Mouse (Mus musculus) CH12.LX (cell line): ENCODE results near the gene Gpx4. TPM values are rescaled to one million over a fixed set of nuclear protein-coding genes. Genes with fewer than 3 reads are reported as not detected.

Experiments
- DNase-seq: peaks from one replicate; pipeline ENCODE4 v3.0.0-alpha.2; 2013; ENCODE audit errors: extremely low read depth
- H3K27ac ChIP-seq: 2 replicates; pipeline ENCODE4 v1.5.1; 2012; ENCODE audit warnings: low read depth, mild to moderate bottlenecking, control low read depth, moderate library complexity; ENCODE audit not compliant: insufficient read depth
- H3K27me3 ChIP-seq: replicated peaks from 2 replicates; pipeline ENCODE3; 2012; ENCODE audit warnings: inconsistent platforms
- H3K36me3 ChIP-seq, 2 experiments: replicated peaks in 1 of 2; 2 replicates each; pipeline versions ENCODE3 to v1.6.1; 2012; ENCODE audit warnings: inconsistent platforms in 1 of 2, low read length in 1 of 2, mild to moderate bottlenecking in 1 of 2, mixed read lengths in 1 of 2, moderate library complexity in 1 of 2; ENCODE audit not compliant: control insufficient read depth in 1 of 2, insufficient read depth in 1 of 2
- H3K4me1 ChIP-seq, 2 experiments: 2 replicates each; pipeline ENCODE4 v1.6.1; 2012; ENCODE audit warnings: inconsistent platforms in 1 of 2, moderate library complexity in 1 of 2; ENCODE audit not compliant: insufficient read depth in 2 of 2, control insufficient read depth in 1 of 2
- H3K4me2 ChIP-seq: 2 replicates; pipeline ENCODE4 v1.6.1; 2012; ENCODE audit warnings: low read depth, mild to moderate bottlenecking, control low read depth; ENCODE audit not compliant: poor library complexity, insufficient read depth, severe bottlenecking
- H3K4me3 ChIP-seq, 3 experiments: fragments of 150-350 bp in 1 of 3; sonication (generic) in 1 of 3; replicated peaks in 1 of 3; 2 replicates each; pipeline versions ENCODE3 to v1.5.1; 2011 to 2012; ENCODE audit warnings: low read depth in 2 of 3, low read length in 2 of 3, mild to moderate bottlenecking in 2 of 3, moderate library complexity in 2 of 3, control low read depth in 1 of 3, improper control_type of control experiment in 1 of 3, inconsistent platforms in 1 of 3, mixed read lengths in 1 of 3; ENCODE audit not compliant: poor library complexity in 1 of 3
- H3K79me2 ChIP-seq: replicated peaks from 2 replicates; pipeline ENCODE4 v1.6.1; 2012; ENCODE audit warnings: mild to moderate bottlenecking, moderate library complexity; ENCODE audit not compliant: control insufficient read depth, poor library complexity, insufficient read depth, severe bottlenecking; ENCODE audit errors: extremely low read depth
- H3K9ac ChIP-seq: 2 replicates; pipeline ENCODE4 v1.6.1; 2012; ENCODE audit warnings: low read depth, mild to moderate bottlenecking, control low read depth, moderate library complexity; ENCODE audit not compliant: insufficient read depth
- H3K9me3 ChIP-seq: replicated peaks from 2 replicates; pipeline ENCODE3; 2012; ENCODE audit warnings: low read length, inconsistent platforms, mixed read lengths
- BHLHE40 ChIP-seq: IDR thresholded peaks from 2 replicates; pipeline ENCODE4 v1.6.1; 2011; ENCODE audit warnings: mild to moderate bottlenecking, low read depth, low read length, improper control_type of control experiment
- CHD2 ChIP-seq: IDR thresholded peaks from 2 replicates; pipeline ENCODE4 v1.6.1; 2011; ENCODE audit warnings: low read length, improper control_type of control experiment
- CTCF ChIP-seq, 2 experiments: IDR thresholded peaks in 1 of 2; conservative IDR thresholded peaks in 1 of 2; 2 replicates each; pipeline ENCODE4 v1.5.1; 2011 to 2012; ENCODE audit warnings: low read depth in 2 of 2, low read length in 2 of 2, improper control_type of control experiment in 1 of 2, inconsistent platforms in 1 of 2, mild to moderate bottlenecking in 1 of 2, moderate library complexity in 1 of 2
- ELF1 ChIP-seq: IDR thresholded peaks from 2 replicates; pipeline ENCODE4 v1.6.1; 2014; ENCODE audit warnings: low read depth, mild to moderate bottlenecking, inconsistent platforms, low read length, improper control_type of control experiment
- EP300 ChIP-seq: IDR thresholded peaks from 2 replicates; pipeline ENCODE4 v1.6.1; 2011; ENCODE audit warnings: low read length, improper control_type of control experiment
- HCFC1 ChIP-seq: IDR thresholded peaks from 2 replicates; pipeline ENCODE4 v1.6.1; 2012; ENCODE audit warnings: low read depth, mild to moderate bottlenecking, inconsistent platforms, low read length, improper control_type of control experiment
- IRF4 ChIP-seq: IDR thresholded peaks from 2 replicates; pipeline ENCODE4 v1.6.1; 2014; ENCODE audit warnings: low read depth, mild to moderate bottlenecking, inconsistent platforms, low read length, improper control_type of control experiment
- JUN ChIP-seq: IDR thresholded peaks from 2 replicates; pipeline ENCODE4 v1.6.1; 2011; ENCODE audit warnings: low read depth, mild to moderate bottlenecking, low read length, improper control_type of control experiment, moderate library complexity; ENCODE audit not compliant: insufficient read depth
- KAT2A ChIP-seq: IDR thresholded peaks from 2 replicates; pipeline ENCODE4 v1.6.1; 2012; ENCODE audit warnings: low read length, improper control_type of control experiment, inconsistent platforms; ENCODE audit not compliant: insufficient replicate concordance
- MXI1 ChIP-seq: IDR thresholded peaks from 2 replicates; pipeline ENCODE4 v1.6.1; 2011; ENCODE audit warnings: mild to moderate bottlenecking, low read depth, low read length, improper control_type of control experiment
- MYC ChIP-seq: IDR thresholded peaks from 2 replicates; pipeline ENCODE4 v1.6.1; 2011; ENCODE audit warnings: low read depth, mild to moderate bottlenecking, improper control_type of control experiment, low read length
- NELFE ChIP-seq: IDR thresholded peaks from 2 replicates; pipeline ENCODE4 v1.6.1; 2011; ENCODE audit warnings: low read depth, low read length, improper control_type of control experiment
- POLR2AphosphoS2 ChIP-seq: IDR thresholded peaks from 2 replicates; pipeline ENCODE4 v1.6.1; 2011; ENCODE audit warnings: low read depth, low read length, improper control_type of control experiment
- RAD21 ChIP-seq: IDR thresholded peaks from 2 replicates; pipeline ENCODE4 v1.6.1; 2011; ENCODE audit warnings: low read depth, mild to moderate bottlenecking, low read length, improper control_type of control experiment, moderate library complexity
- SIN3A ChIP-seq: IDR thresholded peaks from 2 replicates; pipeline ENCODE4 v1.6.1; 2012; ENCODE audit warnings: low read length, improper control_type of control experiment, inconsistent platforms
- UBTF ChIP-seq: IDR thresholded peaks from 2 replicates; pipeline ENCODE4 v1.6.1; 2012; ENCODE audit warnings: low read depth, mild to moderate bottlenecking, inconsistent platforms, low read length, improper control_type of control experiment, moderate library complexity
- USF1 ChIP-seq: IDR thresholded peaks from 2 replicates; pipeline ENCODE4 v1.6.1; 2014; ENCODE audit warnings: low read depth, mild to moderate bottlenecking, inconsistent platforms, low read length, improper control_type of control experiment
- ZMIZ1 ChIP-seq: IDR thresholded peaks from 2 replicates; pipeline ENCODE4 v1.6.1; 2012; ENCODE audit warnings: low read depth, mild to moderate bottlenecking, inconsistent platforms, low read length, improper control_type of control experiment
- ZNF384 ChIP-seq: IDR thresholded peaks from 2 replicates; pipeline ENCODE4 v1.6.1; 2012; ENCODE audit warnings: low read depth, low read length, improper control_type of control experiment, inconsistent platforms
- dilution Hi-C: fragments of 300-500 bp; cut with MboI; formaldehyde crosslinking; loops from 2 replicates; pipeline ENCODE4 v1.14.3; 2020; ENCODE audit warnings: low sequenced_read_pairs; ENCODE audit not compliant: extremely low pct_unique_long_range_greater_than_20kb, extremely low pct_ligation_motif_present
- in situ Hi-C: fragments of 300-500 bp; cut with MboI; formaldehyde crosslinking; loops from 3 replicates; pipeline ENCODE4 v1.14.3; 2019; ENCODE audit warnings: low sequenced_read_pairs, low pct_ligation_motif_present, low pct_unique_long_range_greater_than_20kb, mixed read lengths
- polyA plus RNA-seq: library from polyadenylated mRNA; unstranded; fragments of >175 nt; gene quantifications from 2 replicates; pipeline ENCODE4 v1.2.1, GENCODE M21; 2012; ENCODE audit warnings: low read depth; ENCODE audit not compliant: insufficient read length
- total RNA-seq, 2 experiments: library from RNA; depleted of rRNA; stranded (reverse); fragments of 300-350 nt in 1 of 2; fragments of >200 nt in 1 of 2; gene quantifications; 2 replicates each; pipeline ENCODE4 v1.2.3; 2012 to 2014

Gene Gpx4
- total and polyA plus RNA-seq, 3 experiments, result 332 to 459 (median 386) TPM

GRCm38 (mm10) chr10:80105460-80105859 is 58.5 kb downstream of the Gpx4 start, which contains the start of gene Sbno2:
Sbno2 (minus strand) TSS chr10:80105571.
- Histone ChIP-seq H3K4me1 (peaks cover 14 to 54% of the 10 kb centered on the region in 2 experiments), H3K27ac (no peak within 1 kb of the TSS), H3K79me2 (peaks cover 18% of the 10 kb centered on the region), H3K27me3 (no peaks in the 10 kb centered on the region), H3K4me2 (0 out of 2 replicates have a peak within 1 kb of the TSS, but pooled peaks have one; percentile 27), H3K9me3 (no peaks in the 10 kb centered on the region), H3K9ac (no peak within 1 kb of the TSS), H3K4me3 (no peak within 1 kb of the TSS), H3K36me3 (peaks cover 0 to 5% of the 10 kb centered on the region in 2 experiments)
- in situ Hi-C loops (no loop called here), dilution Hi-C loops (no loop called here)
- no peak for TF ChIP-seq HCFC1
- TF ChIP-seq JUN, result no peak
- no peak for TF ChIP-seq KAT2A
- no peak for TF ChIP-seq NELFE
- peak; percentile 50; the same call in 1 of the 2 replicates for TF ChIP-seq EP300
- 0 out of 2 replicates have a peak, but pooled peaks have one; percentile 23 for TF ChIP-seq ELF1
- 0 out of 2 replicates have a peak, but pooled peaks have one; percentile 28 for TF ChIP-seq IRF4
- TF ChIP-seq MYC, result 0 out of 2 replicates have a peak, but pooled peaks have one; percentile 29
- no peak for DNase-seq

- Histone ChIP-seq H3K79me2 (peaks cover 13% of the 10 kb centered on the region), H3K4me3 (no peak overlapping the region), H3K27me3 (no peaks in the 10 kb centered on the region)
- TF ChIP-seq UBTF (no peak), MXI1 (no peak), CHD2 (no peak), NELFE (no peak), ZNF384 (no peak), IRF4 (no peak), SIN3A (no peak), JUN (no peak), USF1 (no peak), CTCF (conservative IDR thresholded peaks at IDR 0.05 in 1 of 2, IDR thresholded peaks at IDR 0.05 in 1 of 2; ENCODE audit: low read depth in 2 of 2, low read length in 2 of 2) (no peak), BHLHE40 (no peak), ZMIZ1 (no peak), POLR2AphosphoS2 (no peak), RAD21 (no peak)
- TF ChIP-seq, all 38 proteins: peak for 0
- in situ Hi-C loops (no loop called here), dilution Hi-C loops (no loop called here)
- H3K9ac ChIP-seq, result no peak overlapping the region
- no peak for DNase-seq
- no peak overlapping the region for H3K27ac ChIP-seq
- H3K36me3 ChIP-seq, result peaks cover 0 to under 1% of the 10 kb centered on the region in 2 experiments
- H3K4me1 ChIP-seq, result peaks cover 12 to 49% of the 10 kb centered on the region in 2 experiments
- no peak overlapping the region for H3K4me2 ChIP-seq
- H3K9me3 ChIP-seq, result no peaks in the 10 kb centered on the region
Measured at GRCm38 (mm10) chr10:80105926-80106325, 59.0 kb downstream of the Gpx4 start.

Other genes starting within 250 kb of the Gpx4 start
Only the 20 nearest of the 32 such genes appear.
- 12.1 and 14.4 TPM in 2 replicates for gene Med16, start 138.2 kb upstream of the Gpx4 start, total RNA-seq (2012; rRNA removed)
- 8.7 and 10.2 TPM in 2 replicates for gene Med16, start 138.2 kb upstream of the Gpx4 start, total RNA-seq (2014; rRNA removed)
- 20.7 and 22.8 TPM in 2 replicates for gene Med16, start 138.2 kb upstream of the Gpx4 start, polyA plus RNA-seq
- gene Gm26602, start 136.3 kb upstream of the Gpx4 start, total RNA-seq (2012; rRNA removed), result 6.0 and 8.1 TPM in 2 replicates
- not detected in 2 replicates for gene Gm26602, start 136.3 kb upstream of the Gpx4 start, total RNA-seq (2014; rRNA removed)
- gene Gm26602, start 136.3 kb upstream of the Gpx4 start, polyA plus RNA-seq, result not detected in 2 replicates
- gene Kiss1r, start 130.2 kb upstream of the Gpx4 start, total RNA-seq (2012; rRNA removed), result 0.21 and 0.76 TPM in 2 replicates
- 0.24 and 0.32 TPM in 2 replicates for gene Kiss1r, start 130.2 kb upstream of the Gpx4 start, total RNA-seq (2014; rRNA removed)
- gene Kiss1r, start 130.2 kb upstream of the Gpx4 start, polyA plus RNA-seq, result 0.17 and 0.20 TPM in 2 replicates
- gene R3hdm4, start 126.0 kb upstream of the Gpx4 start, total RNA-seq (2012; rRNA removed), result 20.9 and 22.3 TPM in 2 replicates
- 8.9 and 10.5 TPM in 2 replicates for gene R3hdm4, start 126.0 kb upstream of the Gpx4 start, total RNA-seq (2014; rRNA removed)
- 53.2 and 59.4 TPM in 2 replicates for gene R3hdm4, start 126.0 kb upstream of the Gpx4 start, polyA plus RNA-seq
- 114 and 161 TPM in 2 replicates for gene Arid3a, start 120.1 kb upstream of the Gpx4 start, total RNA-seq (2012; rRNA removed)
- 45.9 and 48.4 TPM in 2 replicates for gene Arid3a, start 120.1 kb upstream of the Gpx4 start, total RNA-seq (2014; rRNA removed)
- 84.7 and 94.4 TPM in 2 replicates for gene Arid3a, start 120.1 kb upstream of the Gpx4 start, polyA plus RNA-seq
- gene Wdr18, start 87.0 kb upstream of the Gpx4 start, total RNA-seq (2012; rRNA removed), result 92.1 and 111 TPM in 2 replicates
- gene Wdr18, start 87.0 kb upstream of the Gpx4 start, total RNA-seq (2014; rRNA removed), result 59.7 and 70.8 TPM in 2 replicates
- gene Wdr18, start 87.0 kb upstream of the Gpx4 start, polyA plus RNA-seq, result 54.2 and 69.7 TPM in 2 replicates
- gene Grin3b, start 76.5 kb upstream of the Gpx4 start, total RNA-seq (2012; rRNA removed), result 0.59 and 0.76 TPM in 2 replicates
- 0.27 and 0.30 TPM in 2 replicates for gene Grin3b, start 76.5 kb upstream of the Gpx4 start, total RNA-seq (2014; rRNA removed)
- 0.56 and 0.78 TPM in 2 replicates for gene Grin3b, start 76.5 kb upstream of the Gpx4 start, polyA plus RNA-seq
- gene Tmem259, start 62.8 kb upstream of the Gpx4 start, total RNA-seq (2012; rRNA removed), result 67.1 and 71.7 TPM in 2 replicates
- 50.1 and 50.2 TPM in 2 replicates for gene Tmem259, start 62.8 kb upstream of the Gpx4 start, total RNA-seq (2014; rRNA removed)
- gene Tmem259, start 62.8 kb upstream of the Gpx4 start, polyA plus RNA-seq, result 66.0 and 84.2 TPM in 2 replicates
- 26.3 and 26.9 TPM in 2 replicates for gene Cnn2, start 58.6 kb upstream of the Gpx4 start, total RNA-seq (2012; rRNA removed)
- 46.3 and 49.0 TPM in 2 replicates for gene Cnn2, start 58.6 kb upstream of the Gpx4 start, total RNA-seq (2014; rRNA removed)
- gene Cnn2, start 58.6 kb upstream of the Gpx4 start, polyA plus RNA-seq, result 52.6 and 62.7 TPM in 2 replicates
- gene Abca7, start 50.7 kb upstream of the Gpx4 start, total RNA-seq (2012; rRNA removed), result 6.8 and 7.0 TPM in 2 replicates
- 2.3 TPM in 2 replicates for gene Abca7, start 50.7 kb upstream of the Gpx4 start, total RNA-seq (2014; rRNA removed)
- 5.4 and 6.1 TPM in 2 replicates for gene Abca7, start 50.7 kb upstream of the Gpx4 start, polyA plus RNA-seq
- gene Arhgap45, start 30.5 kb upstream of the Gpx4 start, total RNA-seq (2012; rRNA removed), result 23.4 and 25.9 TPM in 2 replicates
- 10.3 and 11.8 TPM in 2 replicates for gene Arhgap45, start 30.5 kb upstream of the Gpx4 start, total RNA-seq (2014; rRNA removed)
- gene Arhgap45, start 30.5 kb upstream of the Gpx4 start, polyA plus RNA-seq, result 20.2 and 21.2 TPM in 2 replicates
- 127 and 132 TPM in 2 replicates for gene Polr2e, start 7.4 kb upstream of the Gpx4 start, total RNA-seq (2012; rRNA removed)
- gene Polr2e, start 7.4 kb upstream of the Gpx4 start, total RNA-seq (2014; rRNA removed), result 98.3 and 105 TPM in 2 replicates
- 194 and 227 TPM in 2 replicates for gene Polr2e, start 7.4 kb upstream of the Gpx4 start, polyA plus RNA-seq
- gene Sbno2, start 58.4 kb downstream of the Gpx4 start, total RNA-seq (2012; rRNA removed), result 20.7 and 22.6 TPM in 2 replicates
- 9.0 and 9.7 TPM in 2 replicates for gene Sbno2, start 58.4 kb downstream of the Gpx4 start, total RNA-seq (2014; rRNA removed)
- 21.1 and 24.2 TPM in 2 replicates for gene Sbno2, start 58.4 kb downstream of the Gpx4 start, polyA plus RNA-seq
- gene Stk11, start 68.6 kb downstream of the Gpx4 start, total RNA-seq (2012; rRNA removed), result 64.8 and 65.9 TPM in 2 replicates
- 47.4 and 48.5 TPM in 2 replicates for gene Stk11, start 68.6 kb downstream of the Gpx4 start, total RNA-seq (2014; rRNA removed)
- 93.4 and 94.9 TPM in 2 replicates for gene Stk11, start 68.6 kb downstream of the Gpx4 start, polyA plus RNA-seq
- gene Atp5d, start 91.5 kb downstream of the Gpx4 start, total RNA-seq (2012; rRNA removed), result 270 and 326 TPM in 2 replicates
- gene Atp5d, start 91.5 kb downstream of the Gpx4 start, total RNA-seq (2014; rRNA removed), result 85.8 and 106 TPM in 2 replicates
- gene Atp5d, start 91.5 kb downstream of the Gpx4 start, polyA plus RNA-seq, result 306 and 352 TPM in 2 replicates
- 2.3 and 2.6 TPM in 2 replicates for gene Cbarp, start 93.7 kb downstream of the Gpx4 start, total RNA-seq (2012; rRNA removed)
- 0.09 and 0.19 TPM in 2 replicates for gene Cbarp, start 93.7 kb downstream of the Gpx4 start, total RNA-seq (2014; rRNA removed)
- gene Cbarp, start 93.7 kb downstream of the Gpx4 start, polyA plus RNA-seq, result 1.7 and 2.4 TPM in 2 replicates
- gene Midn, start 101.1 kb downstream of the Gpx4 start, total RNA-seq (2012; rRNA removed), result 11.6 and 16.2 TPM in 2 replicates
- 3.9 and 4.7 TPM in 2 replicates for gene Midn, start 101.1 kb downstream of the Gpx4 start, total RNA-seq (2014; rRNA removed)
- 25.2 and 33.2 TPM in 2 replicates for gene Midn, start 101.1 kb downstream of the Gpx4 start, polyA plus RNA-seq
- gene Cirbp, start 118.8 kb downstream of the Gpx4 start, total RNA-seq (2012; rRNA removed), result 28.3 and 34.4 TPM in 2 replicates
- gene Cirbp, start 118.8 kb downstream of the Gpx4 start, total RNA-seq (2014; rRNA removed), result 27.0 and 31.9 TPM in 2 replicates
- gene Cirbp, start 118.8 kb downstream of the Gpx4 start, polyA plus RNA-seq, result 40.2 and 45.9 TPM in 2 replicates
- 30.5 and 37.7 TPM in 2 replicates for gene 1600002K03Rik, start 125.8 kb downstream of the Gpx4 start, total RNA-seq (2012; rRNA removed)
- gene 1600002K03Rik, start 125.8 kb downstream of the Gpx4 start, total RNA-seq (2014; rRNA removed), result 34.3 and 40.2 TPM in 2 replicates
- gene 1600002K03Rik, start 125.8 kb downstream of the Gpx4 start, polyA plus RNA-seq, result 19.3 and 21.9 TPM in 2 replicates
- 0.63 and 1.5 TPM in 2 replicates for gene Efna2, start 132.3 kb downstream of the Gpx4 start, total RNA-seq (2012; rRNA removed)
- gene Efna2, start 132.3 kb downstream of the Gpx4 start, total RNA-seq (2014; rRNA removed), result 0.23 and 0.34 TPM in 2 replicates
- 0.45 and 0.86 TPM in 2 replicates for gene Efna2, start 132.3 kb downstream of the Gpx4 start, polyA plus RNA-seq